Mouse (Mus musculus) hindbrain, embryonic 14.5 days (tissue): ENCODE results near the gene Plk3. TPM values are rescaled to one million over a fixed set of nuclear protein-coding genes. Genes with fewer than 3 reads are reported as not detected.

ENCODE experiments used
- ATAC-seq: fragments of 200-750 bp; cut with Nextera tagmentation; 2 replicates; pipeline ENCODE4 v1.8.0; 2017; ENCODE audit warnings: moderate number of reproducible peaks, mild to moderate bottlenecking, moderate TSS enrichment, moderate library complexity; ENCODE audit not compliant: low FRiP score
- DNase-seq: peaks from one replicate; pipeline ENCODE4 v3.0.0-alpha.2; 2015; ENCODE audit warnings: low spot score
- H3K27ac ChIP-seq: fragments of 300-500 bp; sonication (generic); 2 replicates; pipeline ENCODE4 v1.5.1; 2014; ENCODE audit warnings: mild to moderate bottlenecking, moderate library complexity
- H3K27me3 ChIP-seq: fragments of 300-500 bp; sonication (generic); 2 replicates; pipeline ENCODE4 v1.6.1; 2014; ENCODE audit warnings: mild to moderate bottlenecking, low read length, mixed read lengths; ENCODE audit not compliant: control insufficient read depth, insufficient read depth
- H3K36me3 ChIP-seq: fragments of 300-500 bp; sonication (generic); replicated peaks from 2 replicates; pipeline ENCODE4 v1.6.1; 2014; ENCODE audit not compliant: control insufficient read depth, insufficient read depth
- H3K4me1 ChIP-seq: fragments of 300-500 bp; sonication (generic); replicated peaks from 2 replicates; pipeline ENCODE4 v1.6.1; 2014; ENCODE audit warnings: antibody characterized with exemption, low read length, mixed read lengths; ENCODE audit not compliant: control insufficient read depth, insufficient read depth
- H3K4me2 ChIP-seq: fragments of 300-500 bp; sonication (generic); replicated peaks from 2 replicates; pipeline ENCODE4 v1.6.1; 2014; ENCODE audit warnings: mild to moderate bottlenecking, moderate library complexity
- H3K4me3 ChIP-seq: fragments of 300-500 bp; sonication (generic); replicated peaks from 2 replicates; pipeline ENCODE4 v1.5.1; 2014; ENCODE audit warnings: mild to moderate bottlenecking, low read length
- H3K9ac ChIP-seq: fragments of 300-500 bp; sonication (generic); 2 replicates; pipeline ENCODE4 v1.6.1; 2014
- H3K9me3 ChIP-seq: fragments of 300-500 bp; sonication (generic); 2 replicates; pipeline ENCODE4 v1.6.1; 2016; ENCODE audit warnings: low read length; ENCODE audit not compliant: control insufficient read depth
- WGBS: fragments of 180-500 bp; shearing (Covaris S2); extraction: QIAGEN DNeasy Blood & Tissue Kit; methylation state at CpG from one replicate; pipeline ENCODE4 v1.1.7; 2014; 5-methylcytosine and 5-hydroxymethylcytosine counted together
- polyA plus RNA-seq: library from polyadenylated mRNA; unstranded; fragments of >200 nt; fragmentation: Nextera tagmentation; extraction: Ambion mirVana; gene quantifications from 2 replicates; pipeline ENCODE4 v1.2.1, GENCODE M21; 2014

The Plk3 gene
- polyA plus RNA-seq, 1 experiment from 2014 or later: 17.4 TPM

- DNase-seq (no peak), ATAC-seq (0 out of 2 replicates have a peak, but pooled peaks have one; percentile 14)
- H3K4me1 ChIP-seq: peaks cover 9% of the 10 kb centered on the region; the same call in 1 of the 2 replicates
- peak overlapping the region; percentile 97 for H3K9ac ChIP-seq
- peak overlapping the region; percentile 94 for H3K27ac ChIP-seq
- peaks cover 48% of the 10 kb centered on the region for H3K36me3 ChIP-seq
- no peaks in the 10 kb centered on the region for H3K9me3 ChIP-seq
- peak overlapping the region; percentile 94 for H3K4me2 ChIP-seq
- WGBS: 3% methylated on average over 44 of the region's 44 CpGs
- H3K27me3 ChIP-seq: no peaks in the 10 kb centered on the region
- peak overlapping the region; percentile 98 for H3K4me3 ChIP-seq
Observed at GRCm38 (mm10) chr4:117155020-117155791, 21.4 kb upstream of the Plk3 start.

GRCm38 (mm10) chr4:117152714-117153113 lies 19.0 kb upstream of the Plk3 start:
- Histone ChIP-seq H3K27ac (no peak overlapping the region), H3K4me3 (no peak overlapping the region), H3K9ac (no peak overlapping the region), H3K36me3 (peaks cover 64% of the 10 kb centered on the region), H3K27me3 (no peaks in the 10 kb centered on the region), H3K4me2 (no peak overlapping the region), H3K9me3 (no peaks in the 10 kb centered on the region), H3K4me1 (peaks cover 9% of the 10 kb centered on the region; the same call in 1 of the 2 replicates)
- DNase-seq (no peak), ATAC-seq (no peak)
- WGBS: 87% methylated on average over 5 of the region's 5 CpGs

- peaks cover 64% of the 10 kb centered on the region for H3K36me3 ChIP-seq
Observed at GRCm38 (mm10) chr4:117151416-117151815, 17.7 kb upstream of the Plk3 start.

GRCm38 (mm10) chr4:117150212-117150733 lies 16.5 kb upstream of the Plk3 start:
- H3K9me3 ChIP-seq: no peaks in the 10 kb centered on the region
- 93% methylated on average over 6 of the region's 6 CpGs for WGBS
- H3K4me2 ChIP-seq: no peak overlapping the region
- H3K36me3 ChIP-seq: peaks cover 64% of the 10 kb centered on the region
- H3K4me3 ChIP-seq: no peak overlapping the region
- peaks cover 9% of the 10 kb centered on the region; the same call in 1 of the 2 replicates for H3K4me1 ChIP-seq
- DNase-seq: no peak
- no peak overlapping the region for H3K27ac ChIP-seq
- no peak overlapping the region for H3K9ac ChIP-seq
- H3K27me3 ChIP-seq: no peaks in the 10 kb centered on the region
- no peak for ATAC-seq

More at GRCm38 (mm10) chr4:117151416-117151815, 17.7 kb upstream of the Plk3 start:
- Histone ChIP-seq H3K4me1 (peaks cover 9% of the 10 kb centered on the region; the same call in 1 of the 2 replicates), H3K9ac (no peak overlapping the region), H3K27me3 (no peaks in the 10 kb centered on the region), H3K4me3 (no peak overlapping the region), H3K27ac (no peak overlapping the region), H3K9me3 (no peaks in the 10 kb centered on the region), H3K4me2 (no peak overlapping the region)
- no peak for ATAC-seq
- no peak for DNase-seq
- 88% methylated on average over 1 of the region's 1 CpGs for WGBS

- peaks cover 60% of the 10 kb centered on the region for H3K36me3 ChIP-seq
- peaks cover 4% of the 10 kb centered on the region; the same call in 1 of the 2 replicates for H3K4me1 ChIP-seq
- 77% methylated on average over 6 of the region's 6 CpGs for WGBS
- no peak overlapping the region for H3K27ac ChIP-seq
- H3K4me3 ChIP-seq: no peak overlapping the region
- no peak for ATAC-seq
- H3K9ac ChIP-seq: no peak overlapping the region
- H3K27me3 ChIP-seq: no peaks in the 10 kb centered on the region
- H3K9me3 ChIP-seq: no peaks in the 10 kb centered on the region
- no peak for DNase-seq
- H3K4me2 ChIP-seq: no peak overlapping the region
Observed at GRCm38 (mm10) chr4:117149291-117150211, 15.8 kb upstream of the Plk3 start.

- H3K4me1 ChIP-seq: no peaks in the 10 kb centered on the region
- no peaks in the 10 kb centered on the region for H3K27me3 ChIP-seq
- ATAC-seq (no peak), DNase-seq (no peak)
- no peak overlapping the region for H3K4me3 ChIP-seq
- H3K27ac ChIP-seq: no peak overlapping the region
- H3K4me2 ChIP-seq: no peak overlapping the region
- H3K9me3 ChIP-seq: no peaks in the 10 kb centered on the region
- no peak overlapping the region for H3K9ac ChIP-seq
- WGBS: 73% methylated on average over 24 of the region's 24 CpGs
- H3K36me3 ChIP-seq: peaks cover 52% of the 10 kb centered on the region
Observed at GRCm38 (mm10) chr4:117148815-117149214, 15.1 kb upstream of the Plk3 start.

GRCm38 (mm10) chr4:117148047-117148713 lies 14.4 kb upstream of the Plk3 start:
- Histone ChIP-seq H3K9ac (no peak overlapping the region), H3K4me2 (no peak overlapping the region), H3K4me3 (no peak overlapping the region), H3K4me1 (no peaks in the 10 kb centered on the region), H3K27me3 (no peaks in the 10 kb centered on the region), H3K9me3 (no peaks in the 10 kb centered on the region), H3K27ac (no peak overlapping the region), H3K36me3 (peaks cover 46% of the 10 kb centered on the region)
- no peak for DNase-seq
- ATAC-seq: no peak
- 85% methylated on average over 18 of the region's 18 CpGs for WGBS

- WGBS: 36% methylated on average over 15 of the region's 15 CpGs
- ATAC-seq: no peak
Observed at GRCm38 (mm10) chr4:117146176-117146575, 12.4 kb upstream of the Plk3 start.

More at GRCm38 (mm10) chr4:117146176-117146575, 12.4 kb upstream of the Plk3 start:
- Histone ChIP-seq H3K27me3 (no peaks in the 10 kb centered on the region), H3K9me3 (no peaks in the 10 kb centered on the region), H3K4me2 (no peak overlapping the region), H3K9ac (no peak overlapping the region), H3K36me3 (peaks cover 26% of the 10 kb centered on the region), H3K27ac (no peak overlapping the region), H3K4me1 (no peaks in the 10 kb centered on the region), H3K4me3 (no peak overlapping the region)
- DNase-seq: peak; percentile 64
